Mouse (Mus musculus): ENCODE measurements around the gene Gm7324. TPM values are rescaled to one million over a fixed set of nuclear protein-coding genes. Genes with fewer than 3 reads are reported as not detected.
"Not testable (repeated sequence)": the region's sequence is repeated elsewhere in the genome, so short reads cannot be mapped to it uniquely, and the experiment has no call there.

The Gm7324 gene
- 1.3 and 2.0 TPM in 2 replicates for polyA plus RNA-seq (2015; fragmentation: Nextera tagmentation; extraction: Ambion mirVana)

GRCm38 (mm10) chr14:43697621-43698020, at the start of gene Gm7324:
Gene Gm7324 (plus strand): TSS chr14:43697828.
- not testable (repeated sequence) for H3K27me3 ChIP-seq; H3K4me2 ChIP-seq; ATAC-seq (ENCODE audit: insufficient number of reproducible peaks, insufficient read depth, low FRiP score, low TSS enrichment, low read depth); H3K36me3 ChIP-seq; H3K27ac ChIP-seq; H3K9ac ChIP-seq; H3K4me1 ChIP-seq; H3K9me3 ChIP-seq; H3K4me3 ChIP-seq
- 79% methylated on average over 4 of the region's 4 CpGs for WGBS

GRCm38 (mm10) chr14:43677099-43677498, 20.5 kb upstream of the Gm7324 start, which contains the start of gene Gm8165:
Gene Gm8165 (minus strand): TSS chr14:43677199.
- H3K4me3 ChIP-seq; H3K4me1 ChIP-seq; H3K4me2 ChIP-seq; H3K9ac ChIP-seq; ATAC-seq (ENCODE audit: insufficient number of reproducible peaks, insufficient read depth, low FRiP score, low TSS enrichment, low read depth); H3K27ac ChIP-seq; H3K9me3 ChIP-seq; H3K27me3 ChIP-seq; H3K36me3 ChIP-seq: not testable (repeated sequence)
- 100% methylated on average over 1 of the region's 2 CpGs for WGBS

GRCm38 (mm10) chr14:43727385-43727784, 29.8 kb downstream of the Gm7324 start, which contains the start of gene Gm16506:
Gene Gm16506 (minus strand): TSS chr14:43727485.
- WGBS: 89% methylated on average over 1 of the region's 3 CpGs
- H3K9ac ChIP-seq; H3K4me3 ChIP-seq; ATAC-seq (ENCODE audit: insufficient number of reproducible peaks, insufficient read depth, low FRiP score, low TSS enrichment, low read depth); H3K27ac ChIP-seq; H3K27me3 ChIP-seq; H3K4me1 ChIP-seq; H3K9me3 ChIP-seq; H3K36me3 ChIP-seq; H3K4me2 ChIP-seq: not testable (repeated sequence)

GRCm38 (mm10) chr14:43747566-43747965, 49.9 kb downstream of the Gm7324 start, which contains the start of gene Gm6526:
Gene Gm6526 (plus strand): TSS chr14:43747866.
- not testable (repeated sequence) for H3K4me2 ChIP-seq; H3K27ac ChIP-seq; H3K9me3 ChIP-seq; H3K27me3 ChIP-seq; H3K9ac ChIP-seq; H3K4me3 ChIP-seq; ATAC-seq (ENCODE audit: insufficient number of reproducible peaks, insufficient read depth, low FRiP score, low TSS enrichment, low read depth); H3K4me1 ChIP-seq; H3K36me3 ChIP-seq
- WGBS: 74% methylated on average over 4 of the region's 4 CpGs

Other genes starting within 250 kb of the Gm7324 start
- not detected in 2 replicates for gene Gm5799, start 154.3 kb upstream of the Gm7324 start, polyA plus RNA-seq (2015; fragmentation: Nextera tagmentation; extraction: Ambion mirVana)
- gene Gm17654, start 118.7 kb upstream of the Gm7324 start, polyA plus RNA-seq (2015; fragmentation: Nextera tagmentation; extraction: Ambion mirVana): not detected in 2 replicates
- gene Gm10375, start 89.8 kb upstream of the Gm7324 start, polyA plus RNA-seq (2015; fragmentation: Nextera tagmentation; extraction: Ambion mirVana): not detected in 2 replicates
- gene Gm8165, start 20.6 kb upstream of the Gm7324 start, polyA plus RNA-seq (2015; fragmentation: Nextera tagmentation; extraction: Ambion mirVana): not detected in 2 replicates
- not detected in 2 replicates for gene Gm16506, start 29.7 kb downstream of the Gm7324 start, polyA plus RNA-seq (2015; fragmentation: Nextera tagmentation; extraction: Ambion mirVana)
- gene Gm6526, start 50.0 kb downstream of the Gm7324 start, polyA plus RNA-seq (2015; fragmentation: Nextera tagmentation; extraction: Ambion mirVana): not detected in 2 replicates
- not detected in 2 replicates for gene Gm8180, start 86.9 kb downstream of the Gm7324 start, polyA plus RNA-seq (2015; fragmentation: Nextera tagmentation; extraction: Ambion mirVana)
- gene Ear1, start 177.7 kb downstream of the Gm7324 start, polyA plus RNA-seq (2015; fragmentation: Nextera tagmentation; extraction: Ambion mirVana): not detected in 2 replicates
- not detected in 2 replicates for gene Ear10, start 225.7 kb downstream of the Gm7324 start, polyA plus RNA-seq (2015; fragmentation: Nextera tagmentation; extraction: Ambion mirVana)
- 7.3 and 7.4 TPM in 2 replicates for gene Gm8113, start 227.6 kb downstream of the Gm7324 start, polyA plus RNA-seq (2015; fragmentation: Nextera tagmentation; extraction: Ambion mirVana)